Mouse (Mus musculus): ENCODE data around the gene Pgrmc2. TPM values are rescaled to one million over a fixed set of nuclear protein-coding genes. Genes with fewer than 3 reads are reported as not detected.

The Pgrmc2 gene
- 18.2 to 20.4 TPM (median 19.0 TPM) in 4 replicates for total RNA-seq (2023)

GRCm38 (mm10) chr3:41082885-41083789 lies at the start of gene Pgrmc2:
Gene Pgrmc2, minus strand, starts transcription at chr3:41083046.

Other genes with a start within 250 kb of the Pgrmc2 start
- 12.2 to 19.2 TPM (median 15.5 TPM) in 4 replicates for gene Mfsd8, start 236.2 kb downstream of the Pgrmc2 start, total RNA-seq (2023)
- 7.5 to 9.9 TPM (median 9.0 TPM) in 4 replicates for gene Abhd18, start 236.1 kb downstream of the Pgrmc2 start, total RNA-seq (2023)
- not detected in 4 replicates for gene 1700034I23Rik, start 180.5 kb downstream of the Pgrmc2 start, total RNA-seq (2023)
- gene Larp1b, start 133.2 kb downstream of the Pgrmc2 start, total RNA-seq (2023) = 17.6 to 23.6 TPM (median 18.3 TPM) in 4 replicates